Mouse (Mus musculus): ENCODE results near the gene Ercc6.

DNA sequence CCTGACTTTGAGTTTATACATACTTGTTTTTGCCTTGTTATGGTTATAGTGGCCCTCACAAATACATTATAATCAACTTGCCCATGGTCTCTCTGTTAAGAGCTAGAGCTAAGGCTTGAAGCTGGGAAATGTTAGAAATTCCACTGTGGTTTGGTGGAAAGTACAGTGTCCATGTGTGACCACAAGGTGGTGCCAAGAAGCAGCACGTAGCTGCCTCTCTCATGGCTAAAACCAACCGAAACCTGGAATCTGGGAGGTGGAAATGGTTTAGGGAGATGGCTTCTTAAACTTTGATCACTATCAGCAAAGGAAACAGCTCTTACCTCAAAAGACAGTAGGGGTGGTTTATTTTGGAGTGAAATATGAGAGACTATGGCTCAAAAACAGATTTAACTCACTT, 17.6 kb downstream of the Ercc6 start:
- no peak for TF ChIP-seq POLR2A (IDR thresholded peaks at IDR 0.05; ENCODE audit: low read depth, low read length)
- peak; percentile 83 for TF ChIP-seq CTCF (conservative IDR thresholded peaks at IDR 0.05; ENCODE audit: insufficient read depth, insufficient read length, low read depth, low read length)

Data from kidney, adult 2 months (tissue).